Mouse (Mus musculus) heart, embryonic 13.5 days (tissue): ENCODE results near the gene Tiparp. TPM values are rescaled to one million over a fixed set of nuclear protein-coding genes. Genes with fewer than 3 reads are reported as not detected.

Experiments used
- ATAC-seq: fragments of 200-750 bp; cut with Nextera tagmentation; 2 replicates; pipeline ENCODE4 v1.8.0; 2017; ENCODE audit warnings: moderate TSS enrichment; ENCODE audit not compliant: insufficient number of reproducible peaks, low FRiP score, low TSS enrichment; ENCODE audit errors: extremely low read depth
- H3K27ac ChIP-seq: fragments of 300-500 bp; sonication (generic); replicated peaks from 2 replicates; pipeline ENCODE4 v1.5.1; 2015; ENCODE audit warnings: moderate library complexity, mild to moderate bottlenecking, inconsistent platforms
- H3K27me3 ChIP-seq: fragments of 300-500 bp; sonication (generic); replicated peaks from 2 replicates; pipeline ENCODE4 v1.6.1; 2015; ENCODE audit warnings: mild to moderate bottlenecking, inconsistent platforms
- H3K36me3 ChIP-seq: fragments of 300-500 bp; sonication (generic); 2 replicates; pipeline ENCODE4 v1.6.1; 2015; ENCODE audit warnings: mild to moderate bottlenecking, inconsistent platforms
- H3K4me1 ChIP-seq: fragments of 300-500 bp; sonication (generic); 2 replicates; pipeline ENCODE4 v1.6.1; 2015; ENCODE audit warnings: inconsistent platforms
- H3K4me2 ChIP-seq: fragments of 300-500 bp; sonication (generic); 2 replicates; pipeline ENCODE4 v1.6.1; 2015; ENCODE audit warnings: inconsistent platforms, mild to moderate bottlenecking, moderate library complexity
- H3K4me3 ChIP-seq: fragments of 300-500 bp; sonication (generic); 2 replicates; pipeline ENCODE4 v1.5.1; 2015; ENCODE audit warnings: moderate library complexity, mild to moderate bottlenecking, inconsistent platforms
- H3K9ac ChIP-seq: fragments of 300-500 bp; sonication (generic); 2 replicates; pipeline ENCODE4 v1.6.1; 2015; ENCODE audit warnings: inconsistent platforms, mild to moderate bottlenecking, moderate library complexity
- H3K9me3 ChIP-seq: fragments of 300-500 bp; sonication (generic); 2 replicates; pipeline ENCODE4 v1.6.1; 2016; ENCODE audit warnings: inconsistent platforms
- WGBS: fragments of 180-500 bp; shearing (Covaris S2); methylation state at CpG from one replicate; pipeline ENCODE4 v1.1.7; 2015; ENCODE audit warnings: mixed read lengths; 5-methylcytosine and 5-hydroxymethylcytosine counted together
- polyA plus RNA-seq: library from polyadenylated mRNA; unstranded; fragments of >200 nt; fragmentation: Nextera tagmentation; extraction: Ambion mirVana; gene quantifications from 2 replicates; pipeline ENCODE4 v1.2.1, GENCODE M21; 2015

The Tiparp gene
- polyA plus RNA-seq, 1 experiment from 2014 or later = 25.1 TPM

- no peaks in the 10 kb centered on the region; the same call in 1 of the 2 replicates for H3K36me3 ChIP-seq
- H3K9me3 ChIP-seq = no peaks in the 10 kb centered on the region
- 86% methylated on average over 3 of the region's 3 CpGs for WGBS
- ATAC-seq = no peak
- no peak overlapping the region for H3K27ac ChIP-seq
- H3K9ac ChIP-seq = no peak overlapping the region
- H3K4me1 ChIP-seq = peaks cover 29% of the 10 kb centered on the region
- no peak overlapping the region for H3K4me2 ChIP-seq
- no peaks in the 10 kb centered on the region for H3K27me3 ChIP-seq
- no peak overlapping the region for H3K4me3 ChIP-seq
Observed at GRCm38 (mm10) chr3:65562694-65563093, 34.5 kb downstream of the Tiparp start.

DNA sequence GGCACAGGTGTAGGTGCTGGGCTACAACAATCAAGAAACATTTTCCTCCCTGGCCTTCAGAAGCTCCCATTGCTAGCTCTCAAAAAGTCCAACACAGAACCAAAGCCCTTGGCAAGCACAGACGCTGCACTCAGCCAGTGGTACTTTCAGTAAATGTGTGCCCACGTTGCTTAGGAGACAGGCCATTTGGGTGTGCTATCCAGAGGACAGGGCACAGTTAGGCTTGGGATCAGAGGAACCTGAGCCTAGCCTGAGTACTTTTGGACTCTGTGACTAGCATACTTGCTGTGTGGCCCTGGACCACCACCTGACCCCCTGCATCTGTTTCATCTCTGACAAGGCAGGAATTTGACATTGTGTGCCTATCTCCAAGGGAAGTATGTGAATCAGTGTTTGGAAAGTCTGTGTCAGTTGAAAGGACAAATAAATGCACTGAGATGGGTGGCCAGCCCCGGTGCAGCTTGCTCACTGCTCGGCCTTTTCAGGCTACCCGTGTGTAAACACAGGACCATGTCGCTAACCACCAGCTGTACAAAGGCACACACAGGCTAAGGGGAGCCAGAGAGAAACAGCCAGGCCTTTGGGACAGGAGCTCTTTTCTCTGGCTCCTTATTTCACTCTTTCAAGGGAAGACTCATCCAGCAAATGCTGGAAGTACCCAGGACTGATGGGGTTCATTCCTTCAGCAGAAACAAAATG lies 35.9 kb downstream of the Tiparp start:
- 0 out of 2 replicates have a peak overlapping the region, but pooled peaks have one; percentile 29 for H3K27ac ChIP-seq
- no peaks in the 10 kb centered on the region for H3K9me3 ChIP-seq
- H3K4me3 ChIP-seq = no peak overlapping the region
- H3K4me2 ChIP-seq = no peak overlapping the region
- no peak overlapping the region; the same call in 1 of the 2 replicates for H3K9ac ChIP-seq
- H3K36me3 ChIP-seq = no peaks in the 10 kb centered on the region
- 30% methylated on average over 6 of the region's 6 CpGs for WGBS
- no peak for ATAC-seq
- peaks cover 29% of the 10 kb centered on the region for H3K4me1 ChIP-seq
- no peaks in the 10 kb centered on the region for H3K27me3 ChIP-seq

- Histone ChIP-seq H3K4me1 (peaks cover 40% of the 10 kb centered on the region), H3K9me3 (no peaks in the 10 kb centered on the region), H3K27ac (no peak overlapping the region), H3K4me2 (no peak overlapping the region), H3K36me3 (no peaks in the 10 kb centered on the region), H3K27me3 (no peaks in the 10 kb centered on the region), H3K9ac (no peak overlapping the region), H3K4me3 (no peak overlapping the region)
- no peak for ATAC-seq
- 56% methylated on average over 9 of the region's 9 CpGs for whole genome bisulfite sequencing
Observed at GRCm38 (mm10) chr3:65565632-65566300, 37.6 kb downstream of the Tiparp start.

DNA sequence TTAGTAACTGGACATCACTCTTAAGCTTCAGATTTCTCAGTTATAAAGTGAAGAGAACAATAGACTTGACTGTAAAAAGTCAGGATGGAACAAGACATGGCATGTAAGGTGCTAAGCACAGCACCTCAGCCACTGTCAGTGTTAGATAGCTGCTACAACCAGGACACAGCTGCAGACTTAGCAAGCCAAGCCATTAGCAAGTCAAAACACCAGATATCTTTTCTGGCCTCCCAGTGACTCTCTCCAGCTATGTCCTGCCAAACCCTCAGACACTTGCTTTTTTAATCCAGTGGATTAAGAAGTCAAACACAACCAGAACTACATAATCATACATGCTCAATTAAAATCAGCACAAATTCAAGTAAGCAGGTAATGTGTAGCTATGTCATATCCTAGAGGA lies 41.7 kb downstream of the Tiparp start:
- Histone ChIP-seq H3K27me3 (no peaks in the 10 kb centered on the region), H3K9ac (no peak overlapping the region), H3K36me3 (no peaks in the 10 kb centered on the region), H3K4me1 (peaks cover 22% of the 10 kb centered on the region), H3K4me2 (no peak overlapping the region), H3K27ac (no peak overlapping the region), H3K4me3 (no peak overlapping the region), H3K9me3 (no peaks in the 10 kb centered on the region)
- ATAC-seq = no peak

DNA sequence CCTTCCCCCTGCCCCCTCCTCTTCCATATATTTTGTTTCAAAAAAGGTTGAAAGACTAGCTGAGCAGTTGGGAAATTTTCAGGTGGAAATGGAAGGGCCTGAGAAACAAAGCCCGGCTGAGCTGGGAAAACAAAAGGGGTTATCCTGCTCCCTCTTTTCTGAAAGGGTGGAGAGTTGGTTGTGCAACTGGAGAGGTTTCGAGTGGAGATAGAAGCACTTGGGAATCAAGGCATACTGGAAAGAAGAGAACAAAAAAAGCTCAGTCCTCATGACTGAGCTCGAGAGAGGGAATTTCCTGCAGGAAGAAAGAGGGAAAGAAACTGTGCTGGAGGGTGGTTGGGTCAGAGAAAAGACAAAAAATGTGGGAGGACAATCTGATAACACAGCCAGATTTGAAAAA lies 45.3 kb downstream of the Tiparp start:
- Histone ChIP-seq H3K4me2 (no peak overlapping the region), H3K4me3 (no peak overlapping the region), H3K4me1 (peaks cover 22% of the 10 kb centered on the region), H3K27ac (no peak overlapping the region), H3K36me3 (no peaks in the 10 kb centered on the region), H3K9ac (no peak overlapping the region), H3K9me3 (no peaks in the 10 kb centered on the region), H3K27me3 (no peaks in the 10 kb centered on the region)
- no peak for ATAC-seq
- 44% methylated on average over 3 of the region's 3 CpGs for WGBS

DNA sequence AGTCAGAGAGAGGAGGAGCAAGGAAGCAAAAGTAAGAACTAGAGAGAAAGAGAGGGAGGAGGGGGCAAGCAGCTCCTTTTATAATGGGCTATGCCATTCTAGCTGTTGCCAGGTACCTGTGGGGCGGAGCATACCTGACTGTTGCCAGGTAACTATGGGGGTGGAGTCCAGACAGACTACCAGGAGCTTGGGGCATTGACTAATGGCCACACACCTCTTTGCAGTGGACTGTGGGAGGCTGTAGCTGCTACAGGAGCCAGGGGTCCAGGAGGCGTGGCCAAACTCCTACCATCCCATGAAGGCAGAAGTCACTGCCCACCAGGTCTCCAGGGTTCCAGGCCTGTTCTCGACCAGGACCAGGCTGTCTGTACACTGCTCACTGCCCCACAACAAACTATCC lies 49.4 kb downstream of the Tiparp start:
- no peak for ATAC-seq
- 89% methylated on average over 3 of the region's 3 CpGs for WGBS
- no peak overlapping the region for H3K9ac ChIP-seq
- no peak overlapping the region for H3K4me2 ChIP-seq
- H3K9me3 ChIP-seq = no peaks in the 10 kb centered on the region
- no peaks in the 10 kb centered on the region for H3K27me3 ChIP-seq
- no peak overlapping the region for H3K4me3 ChIP-seq
- H3K36me3 ChIP-seq = no peaks in the 10 kb centered on the region
- H3K4me1 ChIP-seq = no peaks in the 10 kb centered on the region
- H3K27ac ChIP-seq = no peak overlapping the region

DNA sequence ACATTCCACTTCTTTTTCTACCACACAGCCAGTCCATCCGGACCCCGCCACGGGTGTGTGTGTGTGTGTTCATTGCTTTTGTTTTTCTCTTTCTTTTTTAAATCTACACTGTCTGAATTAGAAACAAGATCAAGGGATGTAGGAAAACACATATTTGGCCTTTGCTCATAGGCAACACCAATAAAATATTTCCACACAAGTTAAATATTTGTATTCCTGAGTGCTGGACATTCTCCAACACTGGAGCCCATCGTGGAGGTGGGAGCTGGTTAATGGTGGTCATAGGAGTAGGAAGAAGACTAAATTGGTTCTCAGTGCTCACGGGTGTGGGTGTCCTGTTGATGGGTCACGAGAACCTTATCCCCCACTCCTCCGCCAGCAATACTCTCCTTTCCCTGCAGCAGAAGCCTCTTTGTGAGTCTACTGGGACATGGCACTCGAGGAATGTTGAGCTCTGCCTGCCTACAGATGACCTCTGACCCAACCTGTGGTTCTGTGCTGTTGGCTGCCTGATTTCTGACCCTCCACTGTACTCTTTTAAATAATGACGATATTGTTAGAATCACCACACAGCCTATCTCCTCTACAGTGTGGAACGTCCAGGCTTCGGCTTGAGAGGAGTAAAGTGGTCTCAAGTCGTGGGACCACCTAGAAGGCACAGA lies 51.2 kb downstream of the Tiparp start:
- H3K36me3 ChIP-seq = no peaks in the 10 kb centered on the region

GRCm38 (mm10) chr3:65581596-65581995 lies 53.4 kb downstream of the Tiparp start:
- ATAC-seq = no peak
- no peaks in the 10 kb centered on the region for H3K9me3 ChIP-seq
- no peak overlapping the region for H3K27ac ChIP-seq
- no peak overlapping the region for H3K4me2 ChIP-seq
- H3K4me1 ChIP-seq = peaks cover 8% of the 10 kb centered on the region; the same call in 1 of the 2 replicates
- 32% methylated on average over 4 of the region's 4 CpGs for WGBS
- no peak overlapping the region for H3K4me3 ChIP-seq
- H3K9ac ChIP-seq = no peak overlapping the region
- H3K27me3 ChIP-seq = no peaks in the 10 kb centered on the region
- H3K36me3 ChIP-seq = no peaks in the 10 kb centered on the region

More for the DNA sequence above, 51.2 kb downstream of the Tiparp start:
- H3K4me1 ChIP-seq = no peaks in the 10 kb centered on the region
- no peak overlapping the region for H3K4me3 ChIP-seq
- no peaks in the 10 kb centered on the region for H3K9me3 ChIP-seq
- H3K4me2 ChIP-seq = no peak overlapping the region
- ATAC-seq = no peak
- 58% methylated on average over 12 of the region's 12 CpGs for WGBS
- H3K27ac ChIP-seq = no peak overlapping the region
- no peaks in the 10 kb centered on the region for H3K27me3 ChIP-seq
- H3K9ac ChIP-seq = no peak overlapping the region

DNA sequence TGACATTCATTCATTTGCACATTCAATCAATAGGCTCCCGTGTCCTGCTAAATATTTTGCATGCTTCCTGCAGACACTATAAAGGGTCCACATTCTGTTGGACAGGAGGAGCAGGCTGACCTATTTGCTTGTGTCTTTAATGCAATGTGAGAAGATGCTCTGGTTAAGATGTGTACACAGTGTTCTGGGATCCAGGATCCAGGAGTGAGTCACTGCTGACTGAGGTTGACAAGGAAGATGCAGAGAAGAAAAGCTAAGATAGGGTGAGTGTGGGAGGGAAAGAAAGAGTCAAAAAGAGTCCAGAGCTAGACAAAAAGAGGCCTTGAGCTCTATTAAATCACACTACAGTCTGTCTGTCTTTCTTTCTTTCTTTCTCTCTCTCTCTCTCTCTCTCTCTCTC lies 56.1 kb downstream of the Tiparp start:
- no peak overlapping the region for H3K4me3 ChIP-seq
- WGBS = 69% methylated on average over 1 of the region's 1 CpGs
- no peak for ATAC-seq
- H3K27me3 ChIP-seq = no peaks in the 10 kb centered on the region
- no peak overlapping the region for H3K27ac ChIP-seq
- no peaks in the 10 kb centered on the region for H3K9me3 ChIP-seq
- no peak overlapping the region for H3K4me2 ChIP-seq
- H3K4me1 ChIP-seq = peaks cover 12% of the 10 kb centered on the region
- H3K9ac ChIP-seq = no peak overlapping the region
- no peaks in the 10 kb centered on the region for H3K36me3 ChIP-seq

- 70% methylated on average over 8 of the region's 8 CpGs for WGBS
- no peak overlapping the region for H3K27ac ChIP-seq
Observed at GRCm38 (mm10) chr3:65585291-65585690, 57.1 kb downstream of the Tiparp start.

DNA sequence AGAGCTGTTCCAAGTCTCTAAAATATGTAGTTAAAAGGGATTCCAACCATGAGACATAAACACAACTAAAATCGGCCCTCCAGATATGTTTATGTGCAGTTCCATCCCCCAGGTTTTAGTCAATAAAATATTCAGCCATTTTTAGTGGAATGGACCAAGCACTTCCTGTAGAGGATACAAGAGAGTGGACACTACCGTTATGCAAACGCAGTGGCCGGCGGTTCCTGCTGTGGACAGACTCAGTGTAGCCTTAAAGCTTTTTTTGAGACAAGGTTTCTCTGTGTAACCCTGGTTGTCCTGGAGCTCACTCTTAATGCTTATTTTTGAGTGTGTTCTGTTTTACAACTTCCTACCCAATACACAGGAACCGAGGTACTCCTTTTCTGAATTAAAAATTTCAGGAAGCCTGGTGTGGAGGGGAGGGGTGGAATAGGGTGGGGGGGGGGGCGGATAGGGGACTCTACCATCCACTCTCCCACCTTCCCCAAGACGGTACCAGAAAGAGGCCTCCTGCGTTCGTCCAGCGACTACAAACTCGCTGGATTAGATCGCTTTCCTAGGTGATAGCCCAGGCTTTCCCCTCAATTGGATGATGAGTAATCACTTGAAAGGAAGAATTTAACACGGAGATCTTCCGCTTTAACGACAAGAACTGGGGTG lies 57.7 kb downstream of the Tiparp start:
- no peak for ATAC-seq
- Histone ChIP-seq H3K4me3 (peak overlapping the region; percentile 45), H3K27me3 (no peaks in the 10 kb centered on the region), H3K36me3 (no peaks in the 10 kb centered on the region), H3K27ac (no peak overlapping the region), H3K9ac (peak overlapping the region; percentile 75), H3K4me2 (peak overlapping the region; percentile 69), H3K4me1 (peaks cover 12% of the 10 kb centered on the region), H3K9me3 (no peaks in the 10 kb centered on the region)
- 32% methylated on average over 16 of the region's 16 CpGs for WGBS

More at GRCm38 (mm10) chr3:65585291-65585690, 57.1 kb downstream of the Tiparp start:
- Histone ChIP-seq H3K4me3 (no peak overlapping the region), H3K27me3 (no peaks in the 10 kb centered on the region), H3K9me3 (no peaks in the 10 kb centered on the region), H3K4me1 (peaks cover 12% of the 10 kb centered on the region), H3K4me2 (no peak overlapping the region), H3K9ac (no peak overlapping the region), H3K36me3 (no peaks in the 10 kb centered on the region)
- ATAC-seq = no peak
